Mouse (Mus musculus): ENCODE data around the gene Arel1.

GRCm38 (mm10) chr12:84880091-84880490, 90.6 kb downstream of the Arel1 start:
- TF ChIP-seq POLR2A (IDR thresholded peaks at IDR 0.05; ENCODE audit: borderline replicate concordance, extremely low read depth, low read depth, low read length) (no peak), CTCF (IDR thresholded peaks at IDR 0.05; ENCODE audit: insufficient read depth, low read length) (no peak)
